Mouse (Mus musculus) liver, postnatal 0 days (tissue): ENCODE measurements at regions not wholly inside any gene's neighbourhood (a gene's known extent, or its start where the extent isn't known, plus 50 kb on each side); places are given as distances from the start of the nearest gene placed in this dataset.

ENCODE experiments used
- ATAC-seq: fragments of 200-750 bp; cut with Nextera tagmentation; 2 replicates; pipeline ENCODE4 v1.8.0; 2017; ENCODE audit warnings: mild to moderate bottlenecking, moderate library complexity
- DNase-seq: peaks from one replicate; pipeline ENCODE4 v3.0.0-alpha.2; 2016
- H3K27ac ChIP-seq: fragments of 300-500 bp; sonication (generic); 2 replicates; pipeline ENCODE4 v1.5.1; 2014; ENCODE audit warnings: antibody characterized with exemption, moderate library complexity, mild to moderate bottlenecking, low read depth
- H3K27me3 ChIP-seq: fragments of 300-500 bp; sonication (generic); 2 replicates; pipeline ENCODE4 v1.6.1; 2014; ENCODE audit warnings: low read length, control low read depth, mixed read lengths; ENCODE audit not compliant: insufficient read depth
- H3K36me3 ChIP-seq: fragments of 300-500 bp; sonication (generic); replicated peaks from 2 replicates; pipeline ENCODE4 v1.6.1; 2014; ENCODE audit warnings: mild to moderate bottlenecking, control low read depth, low read length, moderate library complexity, mixed read lengths; ENCODE audit not compliant: insufficient read depth
- H3K4me1 ChIP-seq: fragments of 300-500 bp; sonication (generic); 2 replicates; pipeline ENCODE4 v1.6.1; 2014; ENCODE audit warnings: antibody characterized with exemption, mild to moderate bottlenecking, control low read depth; ENCODE audit not compliant: insufficient read depth
- H3K4me2 ChIP-seq: fragments of 300-500 bp; sonication (generic); 2 replicates; pipeline ENCODE4 v1.6.1; 2014; ENCODE audit warnings: low read depth, mild to moderate bottlenecking, low read length, moderate library complexity, mixed read lengths
- H3K4me3 ChIP-seq: fragments of 300-500 bp; sonication (generic); 2 replicates; pipeline ENCODE4 v1.5.1; 2014; ENCODE audit warnings: low read depth, low read length
- H3K9ac ChIP-seq: fragments of 300-500 bp; sonication (generic); replicated peaks from 2 replicates; pipeline ENCODE4 v1.6.1; 2014; ENCODE audit warnings: mild to moderate bottlenecking, moderate library complexity
- H3K9me3 ChIP-seq: fragments of 300-500 bp; sonication (generic); 2 replicates; pipeline ENCODE4 v1.6.1; 2016; ENCODE audit warnings: mild to moderate bottlenecking, control low read depth, low read length, mixed read lengths
- CTCF ChIP-seq: sonication (generic); IDR thresholded peaks from 2 replicates; pipeline ENCODE4 v1.5.1; 2016; ENCODE audit warnings: antibody characterized with exemption, low read depth
- EP300 ChIP-seq: IDR thresholded peaks from 2 replicates; pipeline ENCODE4 v1.6.1; 2016; ENCODE audit warnings: antibody characterized with exemption, low read depth, mild to moderate bottlenecking
- WGBS: fragments of 180-500 bp; shearing (Covaris S2); extraction: QIAGEN DNeasy Blood & Tissue Kit; methylation state at CpG from one replicate; pipeline ENCODE4 v1.1.7; 2014; ENCODE audit not compliant: insufficient replicate concordance; 5-methylcytosine and 5-hydroxymethylcytosine counted together

DNA sequence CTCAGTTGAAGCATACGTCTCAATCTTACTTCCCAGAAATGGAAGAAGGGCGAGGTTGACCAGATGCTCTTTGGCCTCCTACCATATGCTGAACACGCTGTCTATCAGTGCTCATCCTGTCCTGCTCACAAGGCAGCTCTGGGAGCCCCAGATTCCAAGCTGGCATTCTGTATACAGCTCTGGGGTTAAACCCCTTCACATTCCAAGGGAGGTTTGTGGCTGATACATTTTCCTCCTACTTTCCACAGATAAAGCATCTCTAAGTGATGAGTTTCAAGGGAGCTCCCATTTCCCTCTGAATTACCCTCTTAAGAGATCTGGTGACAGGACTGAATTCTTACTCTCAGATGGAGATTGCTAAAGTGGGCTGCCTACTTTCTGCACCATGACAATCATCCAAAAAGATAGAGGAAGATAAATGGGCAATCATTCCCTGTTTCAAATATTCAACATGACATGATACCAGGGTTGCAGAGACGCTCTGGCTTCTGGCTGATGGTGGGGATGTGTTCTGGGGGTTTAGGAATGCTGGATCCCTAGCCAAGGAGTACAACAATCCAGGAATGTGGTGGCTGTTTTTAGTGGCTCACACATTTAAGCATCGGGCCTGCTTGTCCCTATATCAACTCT is 138.7 kb upstream of the Bmp4 start:
- 77% methylated on average over 5 of the region's 5 CpGs for WGBS

DNA sequence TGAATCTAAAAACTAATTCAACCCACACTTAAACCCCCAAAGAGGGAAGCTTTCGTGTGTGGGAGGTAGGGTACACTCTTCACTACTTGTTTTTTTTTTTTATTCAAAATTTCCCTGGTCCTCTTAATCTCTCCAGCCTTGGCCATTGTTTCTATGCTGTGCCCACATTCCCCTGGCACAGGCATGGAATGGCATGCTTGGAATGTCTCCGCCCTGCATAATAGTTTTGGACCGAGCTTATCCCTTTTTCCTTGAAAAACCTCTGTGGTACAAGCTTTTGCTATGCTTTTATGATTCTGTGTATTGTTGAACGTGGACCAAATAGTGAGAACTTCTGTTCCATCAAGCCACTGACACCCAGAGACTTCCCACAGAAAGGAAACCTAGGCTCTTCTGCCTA is 126.8 kb upstream of the Bmp4 start:
- H3K27me3 ChIP-seq, result no peaks in the 10 kb centered on the region
- H3K27ac ChIP-seq, result no peak overlapping the region
- H3K9ac ChIP-seq, result no peak overlapping the region
- TF ChIP-seq EP300, result no peak
- H3K4me2 ChIP-seq, result no peak overlapping the region
- no peaks in the 10 kb centered on the region; the same call in 1 of the 2 replicates for H3K4me1 ChIP-seq
- WGBS, result 67% methylated on average over 4 of the region's 4 CpGs
- no peak overlapping the region for H3K4me3 ChIP-seq
- DNase-seq, result no peak
- no peaks in the 10 kb centered on the region for H3K9me3 ChIP-seq
- no peaks in the 10 kb centered on the region for H3K36me3 ChIP-seq
- ATAC-seq, result no peak

More for the DNA sequence above, 138.7 kb upstream of the Bmp4 start:
- no peak overlapping the region for H3K4me2 ChIP-seq
- ATAC-seq, result no peak
- H3K9ac ChIP-seq, result no peak overlapping the region
- H3K36me3 ChIP-seq, result no peaks in the 10 kb centered on the region
- H3K4me1 ChIP-seq, result 0 out of 2 replicates have a peak, but pooled peaks cover 3% of the 10 kb centered on the region
- H3K4me3 ChIP-seq, result no peak overlapping the region
- no peak overlapping the region for H3K27ac ChIP-seq
- H3K9me3 ChIP-seq, result no peaks in the 10 kb centered on the region
- TF ChIP-seq CTCF (no peak), EP300 (no peak)
- no peak for DNase-seq
- no peaks in the 10 kb centered on the region for H3K27me3 ChIP-seq

DNA sequence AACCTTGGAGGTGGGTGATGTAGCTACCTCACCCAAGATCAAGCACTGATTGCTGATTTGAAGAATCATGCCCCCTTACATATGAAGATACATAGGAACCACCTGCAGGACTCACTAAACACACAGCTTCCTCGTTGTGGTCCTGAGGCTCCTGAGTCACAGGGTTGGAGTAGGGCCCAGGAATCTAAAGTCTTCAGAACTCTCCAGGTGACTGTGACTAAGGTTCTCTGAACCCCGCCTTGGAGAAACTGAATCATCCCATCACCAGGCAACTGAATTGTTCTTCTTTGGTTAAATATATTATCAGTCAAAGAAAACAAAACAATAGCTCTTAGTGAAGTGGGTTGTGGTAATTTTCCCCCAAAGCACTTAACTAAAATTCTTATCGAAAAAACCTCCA is 125.8 kb upstream of the Bmp4 start:
- no peak overlapping the region for H3K9ac ChIP-seq
- H3K4me3 ChIP-seq, result no peak overlapping the region
- H3K27ac ChIP-seq, result no peak overlapping the region
- peaks cover 2% of the 10 kb centered on the region; the same call in 1 of the 2 replicates for H3K4me1 ChIP-seq
- no peak for TF ChIP-seq CTCF
- no peak for TF ChIP-seq EP300
- WGBS, result 71% methylated on average over 3 of the region's 3 CpGs
- H3K27me3 ChIP-seq, result no peaks in the 10 kb centered on the region
- ATAC-seq (no peak), DNase-seq (no peak)
- no peak overlapping the region for H3K4me2 ChIP-seq
- H3K36me3 ChIP-seq, result no peaks in the 10 kb centered on the region
- H3K9me3 ChIP-seq, result no peaks in the 10 kb centered on the region

DNA sequence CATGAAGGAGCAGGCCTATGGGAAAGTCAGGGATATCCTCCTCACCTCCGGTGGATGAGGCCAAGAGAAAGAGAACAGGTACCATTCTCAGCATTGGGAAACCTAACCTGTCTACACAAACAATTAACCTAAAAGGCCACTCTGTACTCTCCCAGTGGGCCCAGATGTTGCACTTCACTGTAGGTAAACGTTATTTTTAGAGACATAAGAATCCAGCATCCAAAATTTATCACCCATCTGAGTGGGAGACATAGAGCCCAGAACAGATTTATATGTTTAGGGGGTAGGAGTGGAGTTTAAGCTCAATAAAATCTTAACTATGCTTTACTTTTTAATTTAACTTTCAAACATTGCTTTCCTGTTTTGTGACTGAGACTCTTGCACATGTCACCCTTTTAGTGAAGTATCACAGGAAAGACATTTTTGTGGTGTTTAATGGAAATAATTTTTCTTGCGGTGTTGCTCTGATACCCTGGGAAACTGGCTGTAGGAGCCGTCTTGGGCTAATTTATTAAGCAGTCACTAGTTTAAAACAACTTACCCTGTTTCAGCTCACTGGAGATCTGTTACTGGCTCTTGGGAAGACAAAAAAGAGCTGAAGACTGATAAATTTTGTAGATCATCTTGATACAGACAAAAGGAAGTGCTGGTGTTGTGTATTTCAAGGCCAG is 123.9 kb upstream of the Bmp4 start:
- H3K36me3 ChIP-seq, result no peaks in the 10 kb centered on the region
- DNase-seq (no peak), ATAC-seq (no peak)
- no peak overlapping the region for H3K9ac ChIP-seq
- no peak overlapping the region for H3K4me3 ChIP-seq
- no peaks in the 10 kb centered on the region for H3K9me3 ChIP-seq
- no peak overlapping the region for H3K4me2 ChIP-seq
- peaks cover 2% of the 10 kb centered on the region; the same call in 1 of the 2 replicates for H3K4me1 ChIP-seq
- 81% methylated on average over 4 of the region's 4 CpGs for WGBS
- TF ChIP-seq CTCF (no peak), EP300 (no peak)
- no peak overlapping the region for H3K27ac ChIP-seq
- H3K27me3 ChIP-seq, result no peaks in the 10 kb centered on the region

DNA sequence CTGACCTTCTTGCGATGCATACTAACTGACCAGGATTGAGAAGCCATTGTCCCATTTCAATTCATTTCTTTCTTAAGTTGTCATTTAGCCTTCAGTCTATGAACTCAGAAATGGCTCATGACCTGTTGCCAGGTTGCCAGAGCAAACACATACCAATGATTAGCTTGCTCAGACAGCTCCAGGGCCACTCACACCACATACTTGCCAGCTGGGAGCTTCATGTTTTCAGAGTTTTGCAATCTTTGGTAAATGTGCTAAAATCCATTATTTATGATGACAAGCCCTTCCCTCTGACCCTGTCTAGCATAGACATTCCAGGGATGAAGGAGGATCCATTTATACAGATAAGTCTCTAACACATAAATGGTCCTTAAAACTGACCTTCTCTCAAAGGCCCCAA is 121.6 kb upstream of the Bmp4 start:
- H3K36me3 ChIP-seq, result no peaks in the 10 kb centered on the region
- H3K27me3 ChIP-seq, result no peaks in the 10 kb centered on the region
- DNase-seq (peak; percentile 19), ATAC-seq (peak; percentile 87)
- H3K4me2 ChIP-seq, result no peak overlapping the region
- 85% methylated on average over 1 of the region's 1 CpGs for WGBS
- no peak overlapping the region for H3K4me3 ChIP-seq
- no peaks in the 10 kb centered on the region for H3K9me3 ChIP-seq
- no peak overlapping the region for H3K27ac ChIP-seq
- H3K4me1 ChIP-seq, result peaks cover 2% of the 10 kb centered on the region; the same call in 1 of the 2 replicates
- H3K9ac ChIP-seq, result no peak overlapping the region
- TF ChIP-seq EP300, result no peak
- no peak for TF ChIP-seq CTCF

DNA sequence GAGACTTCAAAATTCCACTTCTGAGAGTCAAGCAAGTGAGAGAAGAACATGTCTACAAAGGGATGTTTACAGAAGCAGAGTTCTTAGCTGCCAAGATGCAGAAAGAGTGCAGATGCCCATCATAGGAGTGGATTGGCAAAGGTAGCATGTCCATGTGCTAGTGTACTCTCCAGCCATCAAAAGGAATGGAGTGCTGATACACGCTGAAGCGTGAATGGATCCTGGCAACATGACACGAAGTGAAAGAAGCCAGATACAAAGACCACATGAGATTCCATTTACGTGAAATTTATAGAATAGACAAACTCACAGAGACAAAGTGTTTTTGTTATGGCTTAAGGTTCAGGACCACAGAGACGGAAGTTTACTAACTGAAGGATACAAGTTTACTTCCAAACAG is 118.4 kb upstream of the Bmp4 start:
- Histone ChIP-seq H3K9ac (no peak overlapping the region), H3K9me3 (0 out of 2 replicates have a peak, but pooled peaks cover 3% of the 10 kb centered on the region), H3K4me1 (peaks cover 2% of the 10 kb centered on the region; the same call in 1 of the 2 replicates), H3K36me3 (no peaks in the 10 kb centered on the region), H3K4me2 (no peak overlapping the region), H3K4me3 (no peak overlapping the region), H3K27me3 (no peaks in the 10 kb centered on the region), H3K27ac (no peak overlapping the region)
- ATAC-seq (no peak), DNase-seq (no peak)
- WGBS, result 81% methylated on average over 5 of the region's 5 CpGs
- no peak for TF ChIP-seq EP300
- no peak for TF ChIP-seq CTCF
